Mouse (Mus musculus) activated CD4-positive, CD25-positive, alpha-beta regulatory T cell, adult 4 months (primary cell): ENCODE data around the gene Rars. TPM values are rescaled to one million over a fixed set of nuclear protein-coding genes. Genes with fewer than 3 reads are reported as not detected.
"Not testable (repeated sequence)": the region's sequence is repeated elsewhere in the genome, so short reads cannot be mapped to it uniquely, and the experiment has no call there.

Experiments
- ATAC-seq: one replicate; pipeline ENCODE4 v1.8.0; 2017
- polyA plus RNA-seq, 2 experiments: library from polyadenylated mRNA; unstranded; fragments of 100-300 nt; shearing (Covaris generic); gene quantifications; one replicate each; pipeline ENCODE4 v1.2.1; 2017

Gene Rars
- polyA plus RNA-seq, 2 experiments from 2014 or later = 69.3 to 75.2 TPM

DNA sequence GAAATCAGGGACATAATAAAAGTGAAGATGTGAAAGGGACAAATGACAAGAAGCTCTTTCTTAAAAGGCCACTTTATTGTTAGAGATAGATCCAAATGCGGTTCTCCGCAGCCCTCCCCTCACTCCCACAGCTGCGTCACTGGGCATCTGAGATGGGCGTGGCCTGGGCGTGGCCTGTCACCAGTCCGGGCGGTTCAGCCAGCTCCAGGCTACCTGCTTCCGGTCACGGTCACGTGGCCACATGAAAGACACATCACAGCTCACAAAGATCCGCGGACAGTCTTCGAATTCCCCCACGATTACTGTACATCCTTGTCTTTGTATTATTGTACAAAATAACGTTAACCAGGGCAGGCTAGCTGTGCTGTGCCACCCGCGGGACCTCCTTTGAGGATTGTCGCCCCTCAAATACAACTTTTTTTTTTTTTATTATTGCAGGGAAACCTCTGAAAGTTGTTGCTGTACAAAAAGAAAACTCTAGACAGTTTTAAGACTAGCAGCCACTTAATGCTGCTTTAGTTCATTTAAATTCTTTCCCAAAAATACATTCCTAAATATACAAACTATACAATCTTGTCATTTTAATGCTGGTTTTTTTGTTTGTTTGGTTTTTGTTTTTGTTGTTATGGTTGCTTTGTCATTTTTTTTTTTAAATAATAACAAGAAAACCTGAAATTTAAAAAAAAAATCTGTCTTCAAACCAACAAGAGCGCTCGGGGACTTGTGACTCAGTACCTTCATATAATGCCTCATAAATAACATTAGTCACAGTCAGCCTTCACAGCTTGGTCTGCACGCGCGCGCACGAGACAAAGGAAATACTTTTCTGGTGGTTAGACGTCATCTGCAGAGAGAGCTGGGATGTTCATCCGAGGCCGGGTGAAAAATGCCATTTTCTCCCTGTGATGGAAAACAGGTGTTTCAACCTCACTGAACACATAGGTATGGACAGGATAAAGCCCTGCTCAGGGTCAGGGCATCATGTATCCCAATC, 4.3 kb upstream of the Rars start:
- peak; percentile 41 for ATAC-seq

DNA sequence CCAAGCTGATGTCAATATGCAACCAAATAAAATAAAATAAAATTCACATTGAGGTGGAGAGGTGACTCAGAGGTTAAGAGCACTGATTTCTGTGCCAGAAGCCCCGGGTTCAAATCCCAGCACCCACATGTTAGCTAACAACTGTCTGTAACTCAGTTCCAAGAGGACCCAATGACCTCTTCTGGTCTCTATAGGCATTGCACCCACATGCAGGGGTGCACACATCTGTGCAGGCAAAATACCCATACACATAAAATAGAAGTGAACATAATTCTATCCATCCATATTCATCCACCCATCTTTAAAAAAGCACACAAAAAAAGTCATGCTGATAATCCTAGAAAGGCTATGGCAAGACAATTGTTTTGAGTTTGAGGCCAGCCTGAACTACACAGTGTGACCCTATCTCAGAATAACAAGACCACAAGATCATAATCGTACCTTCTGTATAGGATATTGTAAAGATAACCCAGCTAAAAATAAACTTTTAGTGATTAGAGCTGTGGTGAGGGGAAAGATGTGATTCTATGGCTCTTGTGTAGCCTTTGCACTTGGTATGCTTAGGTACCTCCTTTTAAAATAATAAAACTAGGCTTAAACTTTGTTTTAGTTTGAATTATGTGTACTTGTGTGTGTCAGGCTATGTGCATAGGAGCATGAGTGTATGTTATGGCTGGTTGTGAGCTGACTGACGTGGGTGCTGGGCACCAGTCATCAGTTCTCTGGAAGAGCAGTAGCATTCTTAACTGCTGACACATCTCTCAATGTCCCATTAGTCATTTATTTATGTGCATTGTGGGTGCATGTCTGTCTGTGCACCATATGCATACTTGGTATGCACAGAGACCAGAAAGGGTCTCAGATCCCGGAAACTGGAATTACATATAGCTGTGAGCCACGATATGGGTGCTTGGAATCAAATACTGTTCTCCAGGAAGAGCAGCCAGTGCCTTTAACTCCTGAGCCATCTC, 3.1 kb upstream of the Rars start:
- no peak for ATAC-seq

DNA sequence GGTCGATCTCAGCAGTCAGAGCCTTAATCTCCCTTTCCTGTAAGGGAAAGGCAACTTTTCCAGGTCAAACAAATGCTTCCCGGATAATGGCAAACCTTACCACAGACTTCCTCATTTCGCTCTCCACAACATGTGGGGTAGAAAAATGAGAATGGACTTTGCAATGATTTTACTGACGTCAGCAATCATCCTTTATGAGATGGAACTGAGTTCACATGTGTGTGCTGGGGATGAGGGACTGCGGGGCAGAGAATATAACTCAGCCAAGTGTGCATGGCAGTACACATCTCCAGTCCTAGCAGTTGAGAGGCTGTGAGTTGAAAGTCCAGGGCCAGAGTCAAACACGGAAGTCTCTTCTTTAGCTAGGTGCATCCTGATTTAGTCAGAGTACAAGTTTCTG, 1.0 kb downstream of the Rars start:
- no peak for ATAC-seq

DNA sequence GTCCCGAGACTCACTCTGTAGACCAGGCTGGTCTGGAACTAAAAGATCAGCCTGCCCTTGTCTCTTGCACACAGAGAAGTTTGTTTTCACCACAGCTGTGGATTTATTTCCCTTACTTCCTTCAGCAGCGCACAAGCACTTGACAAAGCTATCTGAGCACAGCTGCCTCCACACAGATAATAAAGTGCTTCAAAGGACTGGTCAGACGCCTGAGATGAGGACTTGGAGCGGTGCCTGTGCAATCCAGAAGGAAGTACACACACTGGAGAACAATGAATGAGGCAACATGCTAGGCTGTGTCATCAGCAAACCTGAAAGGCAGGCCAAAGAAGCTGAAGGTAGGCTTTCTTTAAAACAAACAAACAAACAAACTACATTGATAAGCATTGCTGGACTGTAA, 2.2 kb downstream of the Rars start:
- ATAC-seq = no peak

DNA sequence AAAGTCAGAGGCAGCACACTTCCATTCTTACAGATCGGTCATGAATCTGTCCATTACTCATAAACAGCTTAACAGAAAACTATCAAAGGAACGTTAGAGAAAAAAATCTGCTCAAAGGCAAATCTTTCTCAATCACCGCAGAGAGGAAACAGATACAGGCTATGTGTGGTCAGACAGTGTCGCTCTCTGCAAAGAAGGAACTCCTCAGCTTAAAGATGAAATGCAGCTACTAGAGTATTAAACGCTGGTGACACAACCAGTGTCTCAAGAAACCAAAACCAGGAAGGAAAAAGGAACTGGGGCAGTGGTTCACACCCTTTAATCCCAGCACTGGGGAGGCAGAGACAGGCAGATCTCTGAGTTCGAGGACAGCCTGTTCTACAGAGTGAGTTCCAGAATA, 6.6 kb downstream of the Rars start:
- ATAC-seq = no peak

DNA sequence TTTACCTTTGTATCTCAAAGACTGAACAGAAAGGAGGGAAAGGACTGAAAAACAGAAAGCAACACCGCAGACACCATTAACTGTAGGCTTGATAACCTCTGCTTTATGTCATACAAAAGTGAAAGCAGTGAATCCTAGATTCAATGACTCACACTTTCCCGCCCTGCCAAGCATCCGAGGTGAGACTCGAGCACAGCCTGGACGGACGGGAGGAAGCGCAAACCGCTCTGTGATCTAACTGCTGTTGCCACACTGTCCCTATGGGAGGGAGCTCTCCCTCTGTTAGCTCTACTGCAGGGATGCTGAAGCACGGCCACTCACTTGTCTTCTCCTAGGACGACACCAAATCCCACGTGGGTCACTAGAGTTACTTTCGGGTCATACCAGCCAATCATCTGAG, 18.0 kb downstream of the Rars start:
- no peak for ATAC-seq

DNA sequence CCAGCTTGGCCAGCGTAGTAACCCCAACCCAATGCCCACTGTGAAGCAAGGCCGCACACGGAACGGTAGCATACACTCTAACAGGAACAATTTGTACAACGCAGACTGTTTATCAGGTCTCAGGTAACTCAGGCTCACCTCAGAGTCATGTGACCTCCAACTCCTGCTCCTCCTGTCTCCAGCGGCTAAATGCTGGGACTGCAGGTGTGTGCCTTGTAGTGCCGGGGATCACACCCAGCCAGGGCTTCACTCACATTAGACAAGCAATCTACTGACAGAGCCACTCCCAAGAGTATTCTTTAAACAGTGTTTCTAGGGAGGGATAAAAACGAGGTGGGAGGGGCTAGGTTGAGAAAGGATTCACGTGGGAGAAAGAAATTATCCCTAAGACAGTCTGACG, 22.8 kb downstream of the Rars start:
- ATAC-seq = no peak

DNA sequence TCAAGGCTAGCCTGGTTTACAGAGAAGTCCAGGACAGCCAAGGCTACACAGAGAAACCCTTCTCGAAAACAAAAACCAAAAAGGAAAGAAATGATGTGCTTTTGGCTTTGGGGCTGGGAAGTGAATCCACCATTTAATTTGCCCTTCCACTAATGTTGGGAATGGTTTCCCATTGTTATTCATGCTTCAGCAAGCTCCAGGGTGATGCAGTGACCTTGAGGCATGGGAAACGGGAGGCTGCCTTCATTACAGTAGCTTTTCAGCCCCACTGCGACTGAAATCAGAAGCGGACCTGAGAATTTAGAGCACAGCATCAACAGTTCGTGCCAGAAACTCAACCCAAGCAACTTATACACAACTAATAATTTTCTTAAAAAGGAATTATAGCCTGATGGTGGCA, 33.0 kb downstream of the Rars start:
- no peak for ATAC-seq

DNA sequence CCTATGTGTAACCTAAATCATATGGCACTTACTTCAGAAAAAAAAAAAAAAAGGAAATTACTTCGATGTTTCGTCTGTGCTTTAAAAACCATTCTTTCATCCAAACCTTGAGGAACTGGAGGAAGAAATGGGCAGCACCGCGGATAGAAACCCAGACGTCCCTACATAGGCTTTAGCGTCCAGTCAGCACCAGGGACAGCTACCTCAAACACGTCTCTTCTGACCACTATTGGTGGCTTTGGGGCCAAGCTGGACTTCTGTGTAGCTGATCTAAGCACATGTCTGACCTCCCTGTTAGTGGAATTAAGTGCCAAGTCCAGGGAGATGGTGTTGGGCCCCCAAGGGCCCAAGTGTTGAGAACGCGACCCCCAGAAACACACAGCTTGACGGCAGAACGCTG, 35.4 kb downstream of the Rars start, which contains the start of gene Fbll1:
TSS of gene Fbll1 (minus strand) at position 11 of the 400 bp plus-strand sequence.
- no peak for ATAC-seq

DNA sequence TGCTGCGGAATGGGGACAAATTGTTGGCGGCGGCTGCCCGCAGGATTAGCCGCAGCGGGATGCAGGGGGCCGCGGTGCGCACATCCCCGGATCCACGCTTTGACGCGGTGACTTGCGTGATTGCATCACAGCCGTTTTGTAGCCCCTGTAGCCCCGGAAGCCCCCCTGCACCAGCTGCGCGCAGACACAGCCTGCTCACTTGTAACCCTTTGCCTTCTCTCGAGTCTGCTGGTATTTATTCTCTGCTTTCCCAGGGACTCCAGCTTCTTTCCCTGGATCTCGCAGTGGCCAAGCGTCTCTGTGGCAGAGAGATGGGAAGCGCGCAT, 35.8 kb downstream of the Rars start:
- no peak for ATAC-seq

DNA sequence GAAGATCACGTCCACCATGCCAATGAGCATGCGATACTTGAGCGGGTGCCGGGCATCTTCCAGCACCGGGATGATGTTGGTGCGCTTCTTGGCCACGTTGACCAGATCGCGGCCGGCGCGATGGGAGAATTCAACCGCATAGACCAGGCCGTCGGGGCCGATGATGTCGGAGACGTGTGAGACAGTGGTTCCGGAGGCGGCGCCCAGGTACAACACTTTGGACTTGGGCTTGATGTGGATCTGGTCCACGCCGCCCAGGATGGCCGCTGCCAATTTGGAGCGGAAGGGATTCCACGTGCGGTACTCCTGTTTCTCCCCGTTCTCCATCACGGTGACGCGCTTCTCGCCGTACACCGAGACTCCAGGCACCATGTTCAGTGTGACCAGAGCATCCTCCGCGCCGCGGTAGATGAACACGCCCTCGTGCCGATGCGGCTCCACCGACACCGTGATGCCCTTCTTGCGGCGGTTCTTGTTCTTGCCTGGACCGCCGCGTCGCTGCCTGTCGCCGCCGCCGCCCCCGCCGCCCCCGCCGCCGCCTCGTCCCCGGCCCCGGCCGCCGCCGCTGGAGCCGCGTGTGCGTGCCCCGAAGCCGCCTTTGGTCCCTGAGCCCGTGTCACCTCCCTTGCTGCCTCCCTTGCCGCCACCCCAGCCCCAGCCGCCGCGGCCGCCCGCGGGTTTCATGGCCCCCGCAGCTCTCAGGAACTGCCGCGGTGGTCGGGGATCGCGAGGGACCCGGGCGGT, 36.4 kb downstream of the Rars start:
- ATAC-seq = no peak

DNA sequence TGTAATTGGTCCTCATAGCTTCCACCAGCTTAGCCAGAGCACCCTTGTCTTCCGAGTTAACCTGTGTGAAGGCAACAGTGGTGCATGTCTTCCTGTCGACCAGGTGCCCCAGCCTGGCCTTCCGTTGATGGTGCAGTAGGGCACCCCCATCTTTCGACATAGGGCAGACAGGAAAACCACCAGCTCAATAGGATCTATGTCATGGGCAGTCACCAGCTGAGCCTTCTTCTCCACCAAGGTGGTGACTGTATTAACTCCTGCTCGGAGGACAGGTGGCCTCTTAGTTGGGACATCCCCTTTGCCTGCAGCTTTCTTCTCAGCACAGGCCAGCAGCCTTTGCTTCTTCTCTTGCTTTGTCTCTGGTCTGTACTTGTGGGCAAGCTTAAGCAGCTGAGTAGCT, 41.5 kb downstream of the Rars start:
- ATAC-seq = not testable (repeated sequence)

DNA sequence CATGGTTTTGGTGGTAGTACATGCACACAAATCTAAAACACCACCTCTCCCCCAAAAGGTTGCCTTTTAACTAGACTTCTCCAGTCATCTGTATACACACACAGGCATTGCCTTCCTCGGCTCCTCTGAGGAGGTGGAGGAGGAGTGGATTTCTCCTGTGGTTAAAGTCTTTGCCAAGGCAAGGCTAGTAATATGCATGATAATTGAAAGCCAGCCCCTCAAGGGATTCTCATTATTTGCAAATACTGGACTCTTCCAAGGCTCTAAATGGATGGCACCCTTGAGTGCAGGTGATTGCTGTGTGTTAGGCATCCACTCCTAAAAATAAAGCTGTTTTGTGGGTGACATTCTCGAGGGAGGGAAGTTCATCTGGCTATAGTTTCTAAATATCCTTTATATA, 45.9 kb downstream of the Rars start:
- ATAC-seq = no peak

DNA sequence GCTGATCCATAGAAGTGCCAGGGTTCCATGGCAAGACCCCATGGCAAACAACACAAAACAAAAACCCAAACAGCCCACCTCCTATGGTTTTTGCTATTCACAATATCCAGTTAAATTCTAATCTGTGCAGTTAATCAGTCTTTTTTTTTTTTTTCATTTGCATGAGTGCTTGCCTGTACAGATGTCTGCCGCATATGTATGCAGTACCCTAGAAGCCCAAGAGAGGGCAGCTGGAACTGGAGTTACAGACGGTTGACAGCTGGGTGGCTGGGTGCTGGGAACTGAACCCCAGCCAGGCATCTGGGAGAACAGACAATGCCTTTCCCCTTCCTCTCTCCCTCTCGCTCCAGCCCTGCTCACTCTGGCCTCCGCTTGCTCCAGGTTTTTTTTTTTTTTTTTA, 49.8 kb downstream of the Rars start:
- ATAC-seq = no peak

DNA sequence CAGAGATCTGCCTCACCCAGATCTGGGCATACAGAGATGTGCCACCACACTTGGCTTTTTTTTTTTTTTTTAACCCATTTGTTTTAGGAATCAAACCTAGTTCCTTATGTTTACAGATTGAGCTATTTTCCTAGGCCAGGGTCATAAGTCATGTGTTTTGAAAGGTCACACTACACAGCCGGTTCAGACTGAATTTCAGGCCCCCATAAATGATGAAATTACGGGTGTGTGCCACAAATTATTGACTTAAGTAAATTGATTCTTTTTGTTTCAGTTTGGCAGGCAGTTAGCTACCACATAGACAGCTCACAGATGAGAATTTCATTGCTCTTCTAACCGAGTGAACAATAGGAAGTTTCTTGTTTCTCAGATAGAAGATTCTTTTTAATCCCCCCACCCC, 50.3 kb downstream of the Rars start:
- ATAC-seq = no peak

DNA sequence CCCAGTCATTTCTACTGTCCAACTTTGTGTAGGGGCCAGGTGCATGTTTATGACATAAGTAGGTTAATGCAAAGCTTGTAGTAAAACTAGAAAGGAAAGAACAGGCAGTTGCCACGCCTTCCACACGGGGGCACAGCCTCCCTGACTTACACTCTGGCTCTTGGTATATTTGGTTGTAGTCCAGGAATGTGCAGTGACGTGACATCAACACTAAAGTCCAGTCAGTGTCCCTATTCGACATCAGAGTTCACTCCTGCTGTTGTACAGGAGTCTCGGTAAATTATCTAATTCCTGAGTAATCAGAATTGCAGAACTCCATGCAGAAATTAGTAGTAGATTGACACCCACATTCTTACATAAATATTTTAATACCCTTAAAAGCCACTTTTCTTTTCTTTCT, 51.3 kb downstream of the Rars start:
- ATAC-seq = no peak

DNA sequence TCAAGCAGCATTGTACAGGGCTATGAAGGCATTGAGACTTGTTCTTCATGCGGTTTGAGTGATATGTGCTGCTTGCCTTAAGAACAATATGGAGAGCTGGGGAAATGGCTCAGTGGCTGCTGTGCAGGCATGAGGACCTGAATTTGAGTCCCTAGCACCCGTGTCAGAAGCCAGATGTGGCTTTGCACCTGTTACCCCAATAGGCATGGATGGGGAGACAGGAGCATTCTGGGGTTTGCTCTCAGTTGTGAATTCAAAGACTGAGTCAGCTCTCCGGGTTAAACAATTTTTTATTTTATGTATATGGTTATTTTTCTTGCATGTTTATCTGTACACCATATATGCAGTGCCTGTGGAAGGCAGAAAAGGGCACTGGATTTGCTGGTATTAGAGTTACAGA, 51.9 kb downstream of the Rars start:
- ATAC-seq = no peak

DNA sequence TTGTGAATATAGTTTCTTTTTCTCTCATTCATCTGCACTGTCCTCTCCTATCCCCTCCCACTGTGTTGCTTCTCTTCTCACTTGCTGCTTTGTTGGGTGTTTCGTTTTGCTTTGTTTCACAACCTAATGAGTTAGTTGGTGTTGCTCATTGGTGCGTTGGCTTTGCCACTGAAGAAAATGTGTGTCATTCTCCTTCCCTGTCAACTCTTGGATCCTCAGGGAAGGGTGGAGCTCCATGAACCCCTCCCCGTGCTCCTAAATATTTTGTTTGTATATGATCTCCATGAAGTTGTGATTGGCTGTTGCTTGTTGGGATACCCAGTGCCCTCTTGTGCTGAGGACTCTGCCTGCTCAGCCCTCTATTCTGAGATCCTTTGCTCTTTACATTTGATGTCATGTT, 54.0 kb downstream of the Rars start:
- no peak for ATAC-seq

DNA sequence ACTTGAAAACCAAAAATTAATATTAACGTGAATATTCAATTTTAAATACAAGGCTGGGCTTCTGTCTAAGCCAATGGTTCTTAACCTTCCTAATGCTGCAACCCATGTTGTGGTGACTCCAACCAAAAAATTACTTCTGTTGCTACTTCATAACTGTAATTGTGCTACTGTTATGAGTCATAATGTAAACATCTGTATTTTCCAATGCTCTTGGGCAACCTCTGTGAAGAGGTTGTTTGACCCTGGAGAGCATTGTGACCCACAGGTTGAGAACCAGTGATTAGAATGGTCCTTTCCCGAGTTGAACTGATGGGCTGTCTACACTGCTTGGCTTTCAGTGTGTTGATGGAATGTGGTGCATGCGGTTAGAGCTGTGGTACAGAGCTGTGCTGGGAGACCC, 57.9 kb downstream of the Rars start:
- no peak for ATAC-seq

DNA sequence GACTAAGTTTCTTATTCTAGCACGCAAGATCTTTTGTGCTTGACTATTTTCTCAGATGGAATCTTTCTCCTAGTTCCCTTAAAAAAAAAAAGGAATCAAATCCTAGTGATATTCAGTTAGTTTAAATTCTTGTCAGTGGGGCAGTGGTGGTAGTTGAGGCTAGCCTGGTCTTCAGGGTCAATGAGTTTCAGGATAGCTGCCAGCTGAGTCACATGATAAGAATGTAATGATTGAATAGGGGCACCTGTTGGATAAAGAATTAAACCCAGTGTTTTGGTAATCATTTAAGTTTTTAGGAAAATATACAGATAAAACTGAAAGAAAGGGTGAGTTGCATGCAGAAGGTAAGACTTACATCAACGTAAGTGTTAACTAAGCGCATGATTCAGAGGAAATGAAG, 58.7 kb downstream of the Rars start:
- ATAC-seq = no peak

DNA sequence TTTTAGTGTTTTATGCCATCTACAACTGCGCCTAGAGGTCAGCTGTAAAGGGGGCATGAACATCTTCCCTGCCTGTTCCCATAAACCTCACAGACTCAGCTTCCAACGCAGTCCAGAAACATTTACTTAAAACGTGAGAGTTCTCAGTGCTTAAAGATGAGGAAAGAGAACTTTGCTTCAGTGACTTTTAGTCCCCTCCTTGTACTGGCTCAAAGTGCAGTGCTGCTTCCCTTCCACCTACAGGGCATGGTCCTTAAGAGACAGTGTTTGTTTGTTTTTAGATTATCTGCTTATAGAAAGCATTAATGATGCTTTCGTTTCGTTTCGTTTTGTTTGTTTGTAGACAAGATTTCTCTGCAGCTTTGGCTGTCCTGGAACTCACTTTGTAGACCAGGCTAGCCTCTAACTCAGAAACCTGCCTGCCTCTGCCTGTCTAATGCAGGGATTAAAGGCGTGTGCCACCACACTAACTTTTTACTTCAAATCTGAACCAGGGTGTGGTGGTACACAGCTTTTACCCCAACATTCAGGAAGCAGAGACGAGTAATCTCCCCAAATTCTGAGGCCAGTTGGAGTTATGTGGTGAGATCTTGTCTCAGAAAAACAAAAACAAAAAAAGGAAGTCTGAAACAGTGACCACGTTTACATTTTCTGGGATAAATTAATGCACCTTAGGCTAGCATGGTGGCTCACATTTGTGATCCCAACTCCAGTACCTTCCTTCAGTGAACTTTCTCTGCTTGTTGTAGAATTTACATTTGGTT, 63.4 kb downstream of the Rars start:
- ATAC-seq = no peak
